Mouse (Mus musculus) myocyte (in vitro differentiated cells): ENCODE data around the gene 2010300C02Rik.

Experiments used
- CEBPB ChIP-seq: IDR thresholded peaks from 2 replicates; pipeline ENCODE4 v1.6.1; 2011; ENCODE audit warnings: mild to moderate bottlenecking, moderate library complexity; ENCODE audit not compliant: poor library complexity, insufficient read depth, severe bottlenecking
- E2F4 ChIP-seq: IDR thresholded peaks from one replicate; pipeline ENCODE4 v1.6.1; 2011; ENCODE audit warnings: mild to moderate bottlenecking, control low read depth, moderate library complexity; ENCODE audit not compliant: insufficient read depth
- MAX ChIP-seq: IDR thresholded peaks from one replicate; pipeline ENCODE4 v1.6.1; 2011; ENCODE audit warnings: low read depth, mild to moderate bottlenecking, control low read depth
- POLR2A ChIP-seq: IDR thresholded peaks from one replicate; pipeline ENCODE4 v1.6.1; 2011; ENCODE audit warnings: low read depth, mild to moderate bottlenecking, control low read depth, moderate library complexity; ENCODE audit not compliant: insufficient read length
- REST ChIP-seq: IDR thresholded peaks from one replicate; pipeline ENCODE4 v1.6.1; 2011; ENCODE audit warnings: mild to moderate bottlenecking, control low read depth, moderate library complexity; ENCODE audit not compliant: insufficient read depth, insufficient read length
- TCF3 ChIP-seq: IDR thresholded peaks from one replicate; pipeline ENCODE4 v1.6.1; 2011; ENCODE audit warnings: low read depth, control low read depth; ENCODE audit not compliant: insufficient read length

- TF ChIP-seq TCF3 (no peak), E2F4 (no peak), REST (no peak), POLR2A (no peak), CEBPB (no peak), MAX (no peak)
Measured at GRCm38 (mm10) chr1:37643794-37644365, 76.0 kb downstream of the 2010300C02Rik start.
